Mouse (Mus musculus) G1E (cell line): ENCODE data around the gene Relt. TPM values are rescaled to one million over a fixed set of nuclear protein-coding genes. Genes with fewer than 3 reads are reported as not detected.

Source experiments
- ATAC-seq: 2 replicates; pipeline ENCODE4 v1.8.0; 2016; ENCODE audit warnings: mild to moderate bottlenecking; ENCODE audit not compliant: insufficient number of reproducible peaks, poor library complexity, low FRiP score, severe bottlenecking; ENCODE audit errors: extremely low read depth
- DNase-seq: peaks from one replicate; pipeline ENCODE4 v3.0.0; 2012; ENCODE audit warnings: low spot score
- H3K27me3 ChIP-seq: 2 replicates; pipeline ENCODE4 v1.6.1; 2012; ENCODE audit warnings: mild to moderate bottlenecking, low read length, inconsistent platforms; ENCODE audit not compliant: insufficient read depth
- H3K36me3 ChIP-seq: replicated peaks from 2 replicates; pipeline ENCODE3; 2012; ENCODE audit warnings: mild to moderate bottlenecking, inconsistent platforms
- H3K4me1 ChIP-seq: 2 replicates; pipeline ENCODE4 v1.6.1; 2012; ENCODE audit warnings: low read depth, low read length, inconsistent platforms, mixed read lengths; ENCODE audit not compliant: insufficient read depth
- H3K4me3 ChIP-seq: 2 replicates; pipeline ENCODE4 v1.5.1; 2012; ENCODE audit warnings: low read depth, mild to moderate bottlenecking, inconsistent platforms, low read length, moderate library complexity, mixed read lengths
- H3K9me3 ChIP-seq: replicated peaks from 2 replicates; pipeline ENCODE4 v1.6.1; 2012; ENCODE audit warnings: inconsistent platforms
- CTCF ChIP-seq: IDR thresholded peaks from 2 replicates; pipeline ENCODE4 v1.5.1; 2012; ENCODE audit warnings: low read depth, low read length, inconsistent platforms, mixed read lengths
- GATA1 ChIP-seq: IDR thresholded peaks from 2 replicates; pipeline ENCODE4 v1.6.1; 2012; ENCODE audit warnings: borderline replicate concordance, low read length, inconsistent platforms, mixed read lengths
- GATA2 ChIP-seq: IDR thresholded peaks from 2 replicates; pipeline ENCODE4 v1.6.1; 2012; ENCODE audit warnings: low read depth, low read length, inconsistent platforms, borderline replicate concordance
- POLR2AphosphoS5 ChIP-seq: IDR thresholded peaks from 2 replicates; pipeline ENCODE4 v1.6.1; 2012; ENCODE audit warnings: low read depth, low read length, inconsistent platforms; ENCODE audit not compliant: insufficient replicate concordance
- TAL1 ChIP-seq: conservative IDR thresholded peaks from 2 replicates; pipeline ENCODE4 v1.6.1; 2012; ENCODE audit warnings: low read depth, low read length, inconsistent platforms, mixed read lengths
- polyA plus RNA-seq: library from polyadenylated mRNA; stranded (reverse); fragments of >175 nt; gene quantifications from 2 replicates; pipeline ENCODE4 v1.2.3, GENCODE M21; 2012
- total RNA-seq, 2 experiments: library from RNA; stranded (forward) in 1 of 2; stranded (reverse) in 1 of 2; fragments of 200-1000 nt in 1 of 2; fragments of >200 nt in 1 of 2; fragmentation: Nextera tagmentation in 1 of 2; gene quantifications; 2 replicates each; pipeline ENCODE4 v1.2.3; 2014 to 2017

The Relt gene
- total and polyA plus RNA-seq, 3 experiments = 15.4 to 75.9 (median 25.5) TPM

DNA sequence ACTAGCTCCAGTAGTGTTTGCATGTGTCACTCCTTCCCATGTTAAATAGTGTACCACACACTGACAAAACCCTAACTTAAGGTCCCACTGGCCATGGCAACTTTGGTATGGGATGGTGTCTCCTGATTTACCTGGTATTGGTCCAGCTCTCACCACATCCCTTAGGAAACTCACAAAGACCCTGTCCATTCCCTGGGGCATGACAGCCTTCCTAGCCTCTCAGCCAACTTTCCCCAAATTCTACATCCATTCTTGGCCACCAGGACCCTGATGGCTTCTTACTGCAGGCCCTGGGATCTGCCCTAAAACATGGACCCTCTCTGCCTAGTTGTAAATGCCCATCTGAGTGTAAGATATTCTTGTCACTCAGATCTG lies 18.2 kb downstream of the Relt start:
- Histone ChIP-seq H3K4me1 (peaks cover 79% of the 10 kb centered on the region), H3K9me3 (peaks cover 4% of the 10 kb centered on the region), H3K36me3 (peaks cover 86% of the 10 kb centered on the region), H3K4me3 (no peak overlapping the region), H3K27me3 (no peaks in the 10 kb centered on the region)
- ATAC-seq = no peak
- TF ChIP-seq GATA1 = no peak
- no peak for TF ChIP-seq GATA2
- TF ChIP-seq TAL1 = no peak
- TF ChIP-seq POLR2AphosphoS5 = no peak
- no peak for TF ChIP-seq CTCF
- DNase-seq = no peak

DNA sequence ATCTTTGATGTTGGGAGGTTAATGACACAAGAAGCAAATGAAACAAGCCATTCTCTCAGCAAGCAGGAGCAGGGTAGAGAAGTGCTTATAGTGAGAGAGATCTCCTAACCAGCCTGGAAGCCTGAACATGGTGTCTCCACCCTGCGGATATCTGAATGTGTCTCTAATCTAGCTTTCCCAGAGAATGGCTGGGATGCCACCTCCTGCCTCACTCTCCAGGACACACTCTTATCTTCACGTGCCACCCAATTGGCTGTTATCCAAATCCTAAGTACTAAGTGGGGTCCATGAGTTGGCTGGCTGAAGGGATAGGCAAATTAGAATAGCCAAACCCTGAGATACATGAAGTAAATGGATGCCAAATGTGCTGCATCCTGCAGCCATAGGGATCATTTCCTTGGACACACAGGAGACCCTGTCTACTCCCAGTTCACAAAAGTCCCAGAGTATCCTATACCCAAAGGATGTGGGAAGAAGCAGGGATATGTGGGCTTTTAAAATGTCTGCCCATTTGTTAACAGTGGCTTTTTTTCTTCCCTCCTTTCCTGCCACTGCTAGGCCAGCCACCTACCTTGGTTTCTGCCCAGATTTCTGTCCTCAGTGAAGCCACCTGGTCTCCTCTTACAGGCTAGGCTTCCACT lies 18.7 kb downstream of the Relt start:
- H3K27me3 ChIP-seq = no peaks in the 10 kb centered on the region
- no peak for TF ChIP-seq GATA1
- TF ChIP-seq TAL1 = peak; percentile 53
- peaks cover 4% of the 10 kb centered on the region for H3K9me3 ChIP-seq
- peaks cover 78% of the 10 kb centered on the region for H3K4me1 ChIP-seq
- peaks cover 82% of the 10 kb centered on the region for H3K36me3 ChIP-seq
- ATAC-seq (no peak), DNase-seq (peak; percentile 31)
- no peak overlapping the region for H3K4me3 ChIP-seq

DNA sequence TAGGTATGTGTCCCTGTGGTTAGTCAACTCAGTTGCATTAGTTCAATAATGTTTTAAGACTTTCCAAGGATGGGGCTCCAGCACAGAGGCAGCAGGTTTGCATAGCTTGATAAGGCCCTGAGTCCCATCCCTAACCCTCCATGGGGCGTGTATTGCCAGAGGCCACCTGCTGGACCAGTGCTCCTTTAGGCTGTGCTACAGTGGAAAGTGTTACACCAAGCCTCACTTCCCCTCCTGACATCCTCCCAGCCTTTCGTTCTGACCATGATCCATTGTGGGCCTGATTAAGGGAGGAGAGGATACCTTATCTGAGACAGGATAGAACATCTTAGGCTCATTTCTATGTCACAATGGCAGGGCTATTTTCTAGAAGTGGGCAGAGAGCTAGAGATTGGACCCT lies 19.4 kb downstream of the Relt start:
- peaks cover 73% of the 10 kb centered on the region for H3K4me1 ChIP-seq
- TF ChIP-seq GATA1 (no peak), CTCF (no peak), POLR2AphosphoS5 (no peak), GATA2 (no peak), TAL1 (no peak)
- H3K9me3 ChIP-seq = peaks cover 4% of the 10 kb centered on the region
- H3K4me3 ChIP-seq = no peak overlapping the region
- H3K27me3 ChIP-seq = no peaks in the 10 kb centered on the region
- ATAC-seq = no peak
- DNase-seq = no peak
- H3K36me3 ChIP-seq = peaks cover 76% of the 10 kb centered on the region

DNA sequence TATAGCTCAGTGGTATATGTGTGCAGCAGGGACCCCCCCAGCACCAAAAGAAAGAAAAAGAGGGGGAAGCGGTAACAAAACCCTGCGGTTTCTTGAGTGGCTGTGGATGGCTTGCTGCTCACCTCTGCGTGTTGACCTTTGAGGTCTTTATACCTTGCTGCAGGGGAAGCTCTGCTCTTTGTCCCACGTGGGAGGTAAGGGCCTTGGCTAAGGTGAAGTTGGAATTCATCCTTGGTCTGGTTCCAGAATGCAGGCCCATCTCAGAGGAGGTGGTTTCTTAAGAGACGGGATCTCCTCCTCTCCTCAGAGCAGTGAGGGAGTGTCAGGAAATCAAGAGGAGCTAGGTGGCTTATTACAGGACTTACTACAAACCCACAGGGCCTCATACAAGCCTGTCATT lies 21.1 kb downstream of the Relt start:
- Histone ChIP-seq H3K36me3 (peaks cover 76% of the 10 kb centered on the region), H3K9me3 (peaks cover 4% of the 10 kb centered on the region), H3K27me3 (no peaks in the 10 kb centered on the region), H3K4me3 (no peak overlapping the region), H3K4me1 (peaks cover 59% of the 10 kb centered on the region)
- no peak for TF ChIP-seq GATA1
- TF ChIP-seq GATA2 = no peak
- TF ChIP-seq POLR2AphosphoS5 = no peak
- no peak for TF ChIP-seq TAL1
- no peak for TF ChIP-seq CTCF
- DNase-seq = no peak
- no peak for ATAC-seq

DNA sequence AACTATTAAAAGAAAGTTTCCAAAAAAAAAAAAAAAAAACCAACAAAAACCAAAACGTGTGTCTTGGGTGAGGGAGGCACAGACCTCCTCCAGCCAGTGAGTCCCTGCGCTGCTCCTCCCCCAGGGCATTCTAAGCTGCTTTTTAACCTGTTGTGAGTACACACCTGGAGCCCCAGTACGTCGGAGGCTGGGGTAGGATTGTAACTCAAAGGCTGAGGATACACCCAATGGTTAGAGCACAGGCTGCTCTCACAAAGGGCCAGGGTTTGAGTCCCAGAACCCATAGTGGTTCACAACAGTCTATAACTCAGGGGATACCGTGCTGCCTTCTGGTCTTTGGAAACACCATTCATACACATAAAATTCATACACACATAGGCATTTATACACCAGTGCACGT lies 21.6 kb downstream of the Relt start:
- no peak overlapping the region for H3K4me3 ChIP-seq
- H3K36me3 ChIP-seq = peaks cover 76% of the 10 kb centered on the region
- no peaks in the 10 kb centered on the region for H3K27me3 ChIP-seq
- peaks cover 53% of the 10 kb centered on the region for H3K4me1 ChIP-seq
- ATAC-seq (no peak), DNase-seq (no peak)
- TF ChIP-seq POLR2AphosphoS5 (no peak), GATA2 (no peak), GATA1 (no peak)
- H3K9me3 ChIP-seq = peaks cover 4% of the 10 kb centered on the region

DNA sequence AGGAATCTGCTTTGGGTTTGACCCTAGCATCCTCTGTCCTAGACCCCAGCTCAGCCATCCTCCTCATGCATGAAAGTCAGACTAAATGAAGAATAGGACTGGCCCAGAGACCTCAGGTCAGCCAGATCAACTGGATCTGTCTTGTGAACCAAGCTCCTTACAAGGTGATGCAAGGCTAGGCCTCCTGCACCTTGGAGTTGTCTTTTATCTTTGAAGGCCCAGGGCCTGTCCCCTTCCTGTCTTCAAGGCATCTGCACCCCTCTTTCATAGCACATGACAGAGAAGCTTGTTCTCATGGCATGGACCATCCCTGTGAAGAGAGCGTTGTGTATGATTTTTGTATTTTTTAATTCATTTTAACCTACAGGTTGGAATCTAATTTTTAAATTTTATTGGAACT lies 22.3 kb downstream of the Relt start:
- TF ChIP-seq POLR2AphosphoS5 = no peak
- TF ChIP-seq CTCF = no peak
- no peak for TF ChIP-seq TAL1
- no peak overlapping the region for H3K4me3 ChIP-seq
- H3K4me1 ChIP-seq = peaks cover 46% of the 10 kb centered on the region
- ATAC-seq (peak; percentile 17; the same call in 1 of the 2 replicates), DNase-seq (no peak)
- H3K9me3 ChIP-seq = peaks cover 4% of the 10 kb centered on the region
- no peaks in the 10 kb centered on the region for H3K27me3 ChIP-seq
- H3K36me3 ChIP-seq = peaks cover 77% of the 10 kb centered on the region

DNA sequence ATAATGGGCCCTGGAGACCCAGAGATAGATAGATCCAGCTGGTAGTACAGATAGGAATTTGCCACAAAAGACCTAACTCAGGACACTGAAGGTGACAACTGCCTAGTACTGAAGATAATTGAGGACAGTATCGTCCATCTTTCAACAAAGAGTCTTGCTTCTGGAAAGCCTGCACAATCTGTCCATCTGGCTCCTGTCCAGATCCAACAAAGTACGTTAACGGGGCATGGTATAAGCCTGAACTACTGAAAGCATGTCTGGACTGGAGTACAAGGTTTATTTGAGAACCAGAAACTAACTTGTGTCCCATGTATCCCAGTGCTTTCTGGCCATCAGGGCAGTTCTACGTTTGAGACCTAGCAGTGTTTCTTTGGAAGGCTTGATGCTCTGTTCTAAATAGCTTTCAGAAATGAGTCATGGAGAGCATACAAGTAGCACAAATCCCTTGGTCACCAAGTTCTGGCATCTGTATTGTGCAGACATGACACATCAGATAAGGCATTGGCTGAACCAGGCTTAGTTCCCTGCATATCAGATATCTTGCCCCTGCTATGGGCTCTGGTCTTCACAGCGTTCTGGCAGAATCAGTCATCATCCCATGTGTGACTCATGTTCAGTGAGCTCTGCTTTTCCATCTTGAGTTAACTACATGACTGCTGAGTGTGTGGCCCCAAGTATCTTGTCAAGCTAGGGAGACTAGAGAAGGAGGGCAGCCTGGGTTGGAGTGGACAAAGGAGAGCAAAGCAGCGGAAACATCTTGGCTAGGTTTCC lies 23.4 kb downstream of the Relt start:
- DNase-seq = no peak
- H3K36me3 ChIP-seq = peaks cover 77% of the 10 kb centered on the region

More for the DNA sequence above, 23.4 kb downstream of the Relt start:
- Histone ChIP-seq H3K4me1 (peaks cover 37% of the 10 kb centered on the region), H3K27me3 (no peaks in the 10 kb centered on the region), H3K9me3 (peaks cover 4% of the 10 kb centered on the region), H3K4me3 (no peak overlapping the region)
- peak; percentile 36; the same call in 1 of the 2 replicates for ATAC-seq
- TF ChIP-seq GATA2 = no peak
- TF ChIP-seq GATA1 = no peak
- no peak for TF ChIP-seq TAL1
- TF ChIP-seq CTCF = no peak
- no peak for TF ChIP-seq POLR2AphosphoS5
